Mouse (Mus musculus): ENCODE results near the gene Tbccd1.

DNA sequence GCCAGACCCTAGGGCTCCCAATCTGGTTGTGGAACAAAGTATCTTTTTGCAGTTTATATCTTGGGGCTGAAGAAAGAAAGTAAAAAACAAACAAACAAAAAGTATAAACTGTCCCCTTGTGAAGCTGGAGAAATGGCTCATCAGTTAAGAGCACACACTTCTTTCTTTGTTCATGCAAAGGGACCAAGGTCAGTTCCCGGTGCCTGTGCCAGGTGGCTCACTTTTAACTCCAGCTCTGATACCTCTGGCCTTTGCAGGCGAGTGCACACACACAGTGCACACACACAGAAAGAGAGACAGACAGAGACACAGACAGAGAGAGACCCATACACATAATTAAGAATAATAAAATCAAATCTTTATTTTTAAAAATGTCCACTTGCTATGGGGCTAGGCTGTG, 39.1 kb upstream of the Tbccd1 start:
- no peak for TF ChIP-seq POLR2A (IDR thresholded peaks at IDR 0.05; ENCODE audit: insufficient read depth, low read depth, low read length)
- TF ChIP-seq CTCF (IDR thresholded peaks at IDR 0.05; ENCODE audit: insufficient read depth, low read depth, low read length): no peak

Measured in olfactory bulb, adult 2 months (tissue).